Mouse (Mus musculus) layer of hippocampus, adult 9-10 months (tissue): ENCODE results near the gene Zswim7.
"Not testable (repeated sequence)": the region's sequence is repeated elsewhere in the genome, so short reads cannot be mapped to it uniquely, and the experiment has no call there.

Experiments
- DNase-seq: peaks from one replicate; pipeline ENCODE4 v3.0.0; 2022; ENCODE audit warnings: low spot score

Zswim7 gene

DNA sequence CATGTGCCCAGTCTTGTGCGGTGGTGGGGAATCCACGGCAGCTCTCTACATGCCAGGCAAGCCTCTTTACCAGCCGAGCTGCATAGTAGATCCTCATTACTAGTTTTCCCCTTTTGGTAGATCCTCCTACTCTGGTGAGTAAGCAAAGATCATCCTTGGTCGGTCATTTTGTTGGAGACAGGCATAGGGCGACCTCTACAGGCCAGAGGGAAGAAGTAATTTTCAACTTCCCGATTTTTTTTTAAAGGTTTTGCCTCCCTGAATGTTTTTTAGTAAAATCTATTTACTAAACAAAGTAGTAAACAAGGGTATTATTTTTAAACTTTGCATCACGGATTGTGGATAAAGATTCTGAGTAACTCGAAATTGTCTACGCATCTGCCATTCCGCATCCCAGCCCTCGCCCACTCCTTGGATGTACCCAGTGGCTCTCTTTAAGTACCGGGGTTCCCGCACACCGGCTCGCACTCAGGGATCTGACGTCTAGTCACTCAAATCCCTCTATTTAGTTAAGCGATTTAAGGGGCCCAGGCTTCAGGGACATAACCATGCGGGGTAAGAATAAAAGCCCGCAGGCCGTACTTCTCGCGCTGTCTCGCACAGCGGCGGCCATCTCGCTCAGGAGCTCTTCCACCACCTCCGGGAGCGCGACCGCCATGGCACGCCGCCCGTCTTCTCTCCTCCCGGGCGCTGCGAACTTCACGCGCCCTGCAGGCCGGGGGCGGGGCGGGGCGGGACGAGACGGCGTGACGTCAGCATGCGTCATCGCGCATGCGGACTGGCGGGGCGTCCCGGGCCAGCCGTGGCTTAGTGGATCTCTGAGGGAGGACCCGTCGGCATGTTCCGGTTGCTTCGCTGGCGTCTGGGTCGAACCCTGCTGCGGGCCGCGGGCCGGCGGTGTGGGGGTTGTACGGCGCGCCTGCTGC lies at the start of gene Zswim7, which contains the start of gene Ttc19:
Gene Zswim7 (minus strand): TSS at position 701 of the 926 bp plus-strand sequence.
Gene Ttc19 (plus strand): TSS at position 799 of the 926 bp plus-strand sequence.
- peak; percentile 78 for DNase-seq

DNA sequence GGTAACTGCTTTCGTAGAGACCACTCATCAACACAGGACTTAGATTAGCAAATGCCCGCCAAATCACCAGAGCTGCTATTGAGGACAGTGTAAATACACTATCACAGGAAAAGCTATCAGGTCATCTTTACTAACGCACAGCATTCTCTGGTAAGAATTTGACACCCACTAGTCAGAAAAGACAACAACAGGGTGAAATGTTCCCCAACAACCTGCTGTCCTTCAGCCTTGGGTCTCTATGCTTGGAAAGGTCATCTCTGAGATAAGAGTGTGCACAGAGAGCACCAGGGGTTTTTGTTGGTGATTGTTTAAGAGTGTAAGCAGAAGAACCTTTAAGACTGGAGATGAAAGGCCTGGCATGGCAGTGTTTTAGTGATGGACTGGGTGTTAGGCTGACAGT lies 42.5 kb upstream of the Zswim7 start:
- no peak for DNase-seq

GRCm38 (mm10) chr11:62320097-62320496 lies 38.9 kb upstream of the Zswim7 start:
- DNase-seq: no peak

DNA sequence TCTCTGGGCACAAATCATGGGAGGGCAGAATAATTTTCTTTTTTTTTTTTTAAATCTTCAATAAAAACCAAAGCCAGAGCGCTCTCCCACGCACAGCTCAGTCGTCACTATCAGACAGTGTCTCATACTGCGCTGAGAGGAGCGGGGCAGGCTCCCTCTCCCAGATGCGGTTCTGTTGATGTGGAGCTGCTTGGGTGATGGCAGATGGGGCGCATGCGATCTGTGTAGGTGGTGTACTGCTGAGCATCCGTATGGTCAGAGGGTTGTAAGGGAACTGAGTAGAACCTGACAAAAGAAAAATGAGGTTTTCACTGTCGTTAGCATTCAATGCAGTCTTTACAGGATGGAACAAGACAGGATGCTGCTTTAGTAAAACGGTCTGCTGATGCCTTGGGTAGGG lies 36.6 kb upstream of the Zswim7 start:
- peak; percentile 69 for DNase-seq

- DNase-seq: no peak
These were observed 33.8 kb upstream of the Zswim7 start for GRCm38 (mm10) chr11:62314984-62315383.

DNA sequence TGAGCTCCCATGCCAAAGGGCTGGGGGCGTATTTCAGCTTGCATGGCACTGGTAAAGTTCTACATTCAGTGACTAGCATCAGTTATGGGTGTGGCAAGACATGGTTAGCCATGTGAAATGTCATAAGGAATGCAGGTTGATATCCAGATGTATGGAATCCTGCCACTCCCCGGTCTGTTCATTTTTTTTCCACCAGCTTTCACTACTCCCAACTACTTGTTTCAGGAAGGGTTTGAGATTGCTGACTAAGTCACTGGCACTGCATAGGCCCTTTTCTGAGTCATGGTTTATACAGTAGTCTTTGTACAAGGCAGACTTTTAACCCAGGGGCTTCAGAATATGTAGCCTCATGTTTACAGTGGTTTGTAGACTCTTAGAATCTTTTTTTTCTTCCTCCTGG lies 28.1 kb upstream of the Zswim7 start:
- no peak for DNase-seq

- no peak for DNase-seq
These were observed 24.7 kb upstream of the Zswim7 start for GRCm38 (mm10) chr11:62305866-62306265.

DNA sequence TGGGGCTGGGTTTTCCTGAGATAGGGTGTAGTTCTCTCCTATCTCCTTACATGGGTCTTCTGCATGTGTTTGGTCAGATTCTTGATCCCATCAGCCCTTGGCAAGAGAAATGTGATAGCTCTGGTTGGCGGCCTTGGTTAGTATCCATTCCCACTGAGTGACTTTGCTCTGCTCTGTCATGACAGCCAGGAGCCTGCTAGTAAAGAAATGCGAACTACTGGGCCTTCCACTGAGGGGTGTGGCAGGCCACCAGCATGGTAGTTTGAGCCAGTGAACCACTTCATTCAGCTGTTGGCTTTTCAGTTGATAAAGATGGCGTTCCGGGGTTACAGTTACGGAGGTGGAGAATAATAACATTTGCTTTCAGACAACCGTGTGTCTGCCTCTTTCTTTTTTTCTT lies 17.7 kb upstream of the Zswim7 start:
- no peak for DNase-seq

DNA sequence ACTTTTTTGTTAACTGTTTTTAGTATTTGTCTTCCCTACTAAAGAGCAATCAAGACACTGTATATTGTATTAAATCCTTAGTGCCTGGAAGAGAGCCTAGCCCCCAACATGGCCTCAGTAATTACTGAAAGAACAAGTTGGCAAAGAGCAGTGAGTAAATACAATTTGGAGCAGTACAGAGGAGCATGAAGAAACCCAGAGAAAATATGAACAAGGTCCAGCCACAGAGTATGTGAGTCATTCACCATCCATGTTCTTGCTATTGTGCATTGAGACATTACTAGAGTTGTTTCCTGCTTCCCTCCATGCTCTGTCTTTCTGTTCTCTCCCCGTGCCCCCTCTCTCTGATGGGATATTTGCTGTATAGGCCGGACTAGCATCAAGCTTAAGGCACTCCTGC lies 12.9 kb upstream of the Zswim7 start:
- no peak for DNase-seq

DNA sequence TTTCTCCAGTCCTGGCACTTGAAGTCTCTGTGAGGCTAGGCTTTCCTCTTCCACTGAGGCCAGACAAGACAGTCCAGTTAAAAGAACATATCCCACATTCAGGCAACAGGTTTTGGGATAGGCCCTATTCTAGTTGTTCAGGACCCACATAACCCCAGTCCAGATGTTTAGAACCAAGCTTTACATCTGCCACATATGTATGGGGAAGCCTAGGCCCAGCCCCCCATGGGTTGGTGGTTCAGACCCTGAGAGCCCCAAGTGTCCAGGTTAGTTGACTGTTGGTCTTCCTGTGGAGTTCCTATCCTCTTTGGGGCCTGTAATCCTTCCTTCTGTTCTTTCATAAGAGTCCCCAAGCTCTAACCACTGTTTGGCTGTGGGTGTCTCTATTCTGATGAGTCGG lies 6.5 kb upstream of the Zswim7 start:
- DNase-seq: no peak

GRCm38 (mm10) chr11:62285020-62285419 lies 3.8 kb upstream of the Zswim7 start:
- no peak for DNase-seq

GRCm38 (mm10) chr11:62284020-62284419 lies 2.8 kb upstream of the Zswim7 start:
- not testable (repeated sequence) for DNase-seq

GRCm38 (mm10) chr11:62281601-62281997 lies 424 bp upstream of the Zswim7 start:
- no peak for DNase-seq

- DNase-seq: no peak
These were observed 3.1 kb downstream of the Zswim7 start for GRCm38 (mm10) chr11:62278027-62278426.

DNA sequence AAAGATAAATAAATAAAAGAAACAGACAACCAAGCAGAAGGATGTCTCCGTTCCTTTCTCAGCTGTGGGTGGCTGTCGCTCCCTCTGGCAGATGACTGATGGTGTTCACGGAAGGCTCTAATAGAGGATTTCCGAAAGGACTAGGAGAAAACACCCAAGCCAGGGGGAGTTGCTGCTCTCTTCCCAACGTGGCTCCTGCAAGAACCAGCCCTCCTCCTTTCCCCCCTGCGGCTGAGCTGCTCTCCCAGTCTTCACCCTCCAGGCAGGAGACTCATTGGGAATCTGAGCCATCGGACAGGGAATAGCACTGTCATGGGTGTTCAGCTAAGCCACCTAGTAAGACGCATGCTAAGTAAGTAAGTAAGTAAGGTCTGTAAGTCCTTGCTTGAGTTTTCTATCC lies 4.1 kb downstream of the Zswim7 start:
- DNase-seq: no peak

DNA sequence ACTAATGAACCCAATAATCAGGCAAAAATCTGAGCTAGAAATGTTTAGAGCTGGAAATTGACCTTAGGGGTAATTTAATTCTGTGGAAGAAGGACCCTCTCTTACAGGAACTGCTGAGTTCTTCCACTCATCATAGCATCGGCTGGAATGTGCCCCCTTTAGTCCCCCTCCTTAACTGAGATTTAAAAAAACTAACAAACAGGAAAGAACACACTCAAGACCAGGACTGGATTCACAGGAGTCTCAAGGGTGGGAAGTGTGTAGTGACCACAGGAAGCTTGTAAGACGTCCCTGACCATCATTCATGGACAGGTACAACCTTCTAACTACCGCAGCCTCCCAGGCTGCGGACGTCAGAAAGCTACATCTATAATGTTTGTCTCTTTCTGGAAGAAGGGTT lies 10.3 kb downstream of the Zswim7 start:
- DNase-seq: no peak

- DNase-seq: no peak
These were observed 12.1 kb downstream of the Zswim7 start for GRCm38 (mm10) chr11:62269097-62269496.

DNA sequence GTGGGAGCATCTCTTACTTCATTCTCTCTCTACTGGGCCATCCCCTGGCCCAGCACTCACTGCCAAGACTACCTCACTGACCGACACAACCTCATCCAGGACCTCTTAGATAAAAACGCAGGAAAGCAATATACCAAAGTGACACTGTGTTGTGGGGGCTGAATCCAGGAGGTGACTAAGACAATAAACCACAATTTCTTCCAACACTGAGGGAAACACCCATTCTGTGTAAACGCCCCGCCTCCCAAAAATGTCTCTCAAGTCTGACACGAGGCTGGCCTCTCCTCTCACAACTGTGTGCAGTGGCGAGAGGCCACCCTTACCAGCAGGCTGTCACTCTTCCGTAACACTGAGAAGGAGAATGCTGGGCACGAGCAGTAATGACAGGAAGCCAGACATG lies 12.8 kb downstream of the Zswim7 start:
- DNase-seq: no peak

DNA sequence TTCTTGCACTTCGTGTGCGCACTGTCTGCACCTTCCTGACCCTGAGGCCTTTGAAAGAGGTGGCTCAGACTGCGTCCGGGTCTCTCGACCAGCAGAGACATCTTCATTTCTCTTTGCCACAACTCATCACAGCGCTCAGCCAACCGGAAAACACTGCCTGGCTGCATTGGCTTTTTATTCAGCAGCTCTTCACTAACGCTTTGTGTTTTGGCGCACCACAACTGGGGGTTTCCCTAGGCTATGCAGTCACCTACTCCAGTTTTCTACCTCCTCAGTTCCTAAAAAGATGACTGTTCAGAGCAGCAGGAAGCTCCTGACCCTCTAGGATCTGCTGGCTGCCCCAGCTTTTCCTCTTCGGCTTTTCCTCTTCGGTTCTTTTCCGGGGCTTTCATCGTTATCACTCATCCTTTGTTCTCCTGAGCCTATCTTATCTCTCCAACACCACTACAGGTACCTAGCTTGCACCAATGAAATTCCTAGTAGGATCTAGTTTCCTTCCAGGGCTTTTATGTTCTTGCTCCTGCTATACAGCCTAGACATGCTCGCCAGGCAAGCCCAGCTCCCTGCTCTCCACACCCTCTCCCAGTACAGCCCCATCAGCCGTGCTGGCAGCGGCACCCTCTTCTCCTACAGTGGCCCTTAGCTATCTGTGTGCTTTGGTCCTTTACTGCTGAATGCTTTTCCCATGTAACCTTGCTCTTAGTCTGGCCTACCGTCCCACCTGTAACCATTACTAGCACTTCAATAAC lies 14.5 kb downstream of the Zswim7 start:
- DNase-seq: no peak

DNA sequence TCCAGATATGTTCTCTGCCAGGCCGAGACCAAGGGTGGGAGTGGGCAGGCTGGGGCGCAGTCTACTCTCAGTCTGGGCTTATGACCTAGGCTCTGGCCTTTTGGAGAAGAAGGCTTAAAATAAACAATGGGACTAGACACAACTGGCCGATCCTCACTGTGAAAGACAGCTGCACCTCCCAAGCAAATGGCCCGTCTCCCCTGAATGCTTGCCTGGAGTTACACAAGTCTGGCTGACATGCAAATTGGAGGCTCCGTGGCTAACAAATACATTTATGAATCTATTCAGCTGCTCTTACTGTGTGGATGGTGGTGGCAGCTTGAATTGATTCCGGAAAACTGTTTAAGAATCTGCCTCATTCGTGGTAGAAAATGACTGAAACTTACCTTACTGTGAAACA lies 15.5 kb downstream of the Zswim7 start:
- no peak for DNase-seq

- DNase-seq: no peak
These were observed 17.2 kb downstream of the Zswim7 start for GRCm38 (mm10) chr11:62264018-62264417.

GRCm38 (mm10) chr11:62263599-62263998 lies 17.6 kb downstream of the Zswim7 start:
- no peak for DNase-seq

GRCm38 (mm10) chr11:62259214-62259613 lies 22.0 kb downstream of the Zswim7 start:
- DNase-seq: no peak
